In genomic region chr6:87733131-87733930, GRCm38 (mm10) we compare ENCODE assay signal across 8 mouse cellular contexts. TPM values are rescaled to one million over a fixed set of nuclear protein-coding genes. Genes with fewer than 3 reads are reported as not detected.
DNase-seq lines count a peak whose midpoint lies in the region; ATAC-seq and TF ChIP-seq lines count a peak whose summit lies in the region.

No protein-coding gene starts in this region.

- no peak for ATAC-seq in forebrain, embryonic 13.5 days
- ATAC-seq in hindbrain, embryonic 14.5 days (ENCODE audit: low FRiP score): no peak
- no peak for ATAC-seq in liver, embryonic 14.5 days (ENCODE audit: insufficient read depth)

- peak overlapping the region; percentile 86 for H3K4me2 ChIP-seq in forebrain, embryonic 13.5 days
- peak overlapping the region; percentile 83 for H3K4me2 ChIP-seq in hindbrain, embryonic 14.5 days (replicated peaks)
- H3K4me2 ChIP-seq in liver, embryonic 14.5 days (ENCODE audit: low read depth): peak overlapping the region; percentile 58

- no peaks in the 10 kb centered on the region for H3K36me3 ChIP-seq in forebrain, embryonic 13.5 days (ENCODE audit: poor library complexity, severe bottlenecking)
- H3K36me3 ChIP-seq in hindbrain, embryonic 14.5 days (replicated peaks; ENCODE audit: control insufficient read depth, insufficient read depth): no peaks in the 10 kb centered on the region
- no peaks in the 10 kb centered on the region for H3K36me3 ChIP-seq in liver, embryonic 14.5 days (replicated peaks; ENCODE audit: control insufficient read depth, insufficient read depth, low read depth)

- TF ChIP-seq EP300 in liver, embryonic 14.5 days (IDR thresholded peaks at IDR 0.05; ENCODE audit: low read depth): no peak

- H3K4me3 ChIP-seq in forebrain, embryonic 13.5 days: peak overlapping the region; percentile 55; the same call in 1 of the 2 replicates
- H3K4me3 ChIP-seq in hindbrain, embryonic 14.5 days (replicated peaks; ENCODE audit: low read length): peak overlapping the region; percentile 73
- H3K4me3 ChIP-seq in liver, embryonic 14.5 days (ENCODE audit: insufficient read depth in 1 of 2, low read depth in 2 of 2, low read length in 2 of 2): no peak overlapping the region

- H3K27me3 ChIP-seq in forebrain, embryonic 13.5 days: peaks cover 72% of the 10 kb centered on the region
- peaks cover 21% of the 10 kb centered on the region for H3K27me3 ChIP-seq in hindbrain, embryonic 14.5 days (ENCODE audit: control insufficient read depth, insufficient read depth, low read length)
- peaks cover 61% of the 10 kb centered on the region for H3K27me3 ChIP-seq in liver, embryonic 14.5 days (ENCODE audit: control insufficient read depth, insufficient read depth, low read length)

- no peak for TF ChIP-seq CTCF in liver, embryonic 14.5 days (IDR thresholded peaks at IDR 0.05; ENCODE audit: low read depth)

- H3K9ac ChIP-seq in forebrain, embryonic 13.5 days: no peak overlapping the region
- H3K9ac ChIP-seq in hindbrain, embryonic 14.5 days: peak overlapping the region; percentile 46
- H3K9ac ChIP-seq in liver, embryonic 14.5 days (replicated peaks): no peak overlapping the region

- no peak overlapping the region for H3K27ac ChIP-seq in forebrain, embryonic 13.5 days
- H3K27ac ChIP-seq in hindbrain, embryonic 14.5 days: no peak overlapping the region
- no peak overlapping the region for H3K27ac ChIP-seq in liver, embryonic 14.5 days

- DNase-seq in brain, adult 2 months (ENCODE audit: low read depth, low spot score): peak; percentile 57
- DNase-seq in hindbrain, embryonic 14.5 days (ENCODE audit: low spot score): peak; percentile 38
- no peak for DNase-seq in liver, embryonic 14.5 days (ENCODE audit: low read depth in 3 of 3, low spot score in 3 of 3)
- DNase-seq in skeletal muscle tissue, adult 2 months (ENCODE audit: low read depth, low spot score): peak; percentile 74
- DNase-seq in spleen, adult 18-20 months: no peak
- no peak for DNase-seq in embryo, embryonic 11 days
- DNase-seq in frontal cortex, postnatal 10 days (ENCODE audit: low spot score in 2 of 2): no peak

- WGBS in forebrain, embryonic 13.5 days: 20% methylated on average over 14 of the region's 14 CpGs
- 23% methylated on average over 14 of the region's 14 CpGs for WGBS in hindbrain, embryonic 14.5 days
- WGBS in liver, embryonic 14.5 days (ENCODE audit: insufficient replicate concordance): 41% methylated on average over 14 of the region's 14 CpGs

- peaks cover 37% of the 10 kb centered on the region for H3K4me1 ChIP-seq in forebrain, embryonic 13.5 days
- peaks cover 22% of the 10 kb centered on the region; the same call in 1 of the 2 replicates for H3K4me1 ChIP-seq in hindbrain, embryonic 14.5 days (replicated peaks; ENCODE audit: control insufficient read depth, insufficient read depth, low read length)
- peaks cover 3 to 10% of the 10 kb centered on the region in 2 experiments; a peak in 3 of 4 replicates for H3K4me1 ChIP-seq in liver, embryonic 14.5 days (replicated peaks; ENCODE audit: control insufficient read depth in 2 of 2, insufficient read depth in 2 of 2, low read length in 1 of 2)

- no peaks in the 10 kb centered on the region for H3K9me3 ChIP-seq in forebrain, embryonic 13.5 days (replicated peaks)
- no peaks in the 10 kb centered on the region for H3K9me3 ChIP-seq in hindbrain, embryonic 14.5 days (ENCODE audit: control insufficient read depth, low read length)
- H3K9me3 ChIP-seq in liver, embryonic 14.5 days (ENCODE audit: control insufficient read depth, low read length): no peaks in the 10 kb centered on the region

RNA-seq across cellular contexts. Expression of gene Efcc1, which starts 2.7 kb away (rescaled TPM):
- 0.96 and 1.1 TPM in 2 replicates for polyA plus RNA-seq in forebrain, embryonic 13.5 days (2015; fragmentation: Nextera tagmentation; extraction: Ambion mirVana)
- 6.1 and 8.0 TPM in 2 replicates for polyA plus RNA-seq in hindbrain, embryonic 14.5 days (2014; fragmentation: Nextera tagmentation; extraction: Ambion mirVana)
- polyA plus RNA-seq in liver, embryonic 14.5 days (2012; rRNA removed): 0.09 and 0.16 TPM in 2 replicates
- polyA plus RNA-seq in liver, embryonic 14.5 days (2014; fragmentation: Nextera tagmentation; extraction: Ambion mirVana): 0.17 and 0.27 TPM in 2 replicates

RNA-seq across cellular contexts. Expression of gene Gp9, which starts 44.5 kb away (rescaled TPM):
- 0.77 and 0.89 TPM in 2 replicates for polyA plus RNA-seq in forebrain, embryonic 13.5 days (2015; fragmentation: Nextera tagmentation; extraction: Ambion mirVana)
- polyA plus RNA-seq in hindbrain, embryonic 14.5 days (2014; fragmentation: Nextera tagmentation; extraction: Ambion mirVana): 0.56 and 0.83 TPM in 2 replicates
- 35.1 and 62.4 TPM in 2 replicates for polyA plus RNA-seq in liver, embryonic 14.5 days (2012; rRNA removed)
- polyA plus RNA-seq in liver, embryonic 14.5 days (2014; fragmentation: Nextera tagmentation; extraction: Ambion mirVana): 29.1 and 35.2 TPM in 2 replicates

Comparison
In these comparisons a context has a peak if more than half of its experiments do, and no peak if none do; other contexts are left out.
1. DNase-seq: peak in brain, adult 2 months (single experiment), hindbrain, embryonic 14.5 days (single experiment) and skeletal muscle tissue, adult 2 months (single experiment); none in liver, embryonic 14.5 days (0 of 3), spleen, adult 18-20 months (0 of 2), embryo, embryonic 11 days (single experiment) and frontal cortex, postnatal 10 days (0 of 2).
2. H3K4me3 ChIP-seq: peak in forebrain, embryonic 13.5 days (single experiment) and hindbrain, embryonic 14.5 days (single experiment); none in liver, embryonic 14.5 days (0 of 2).
3. RNA of gene Gp9, which starts 44.5 kb away (polyA plus RNA-seq): 29.1 to 62.4 TPM in liver, embryonic 14.5 days; 0.56 to 0.83 TPM in hindbrain, embryonic 14.5 days and 0.77 to 0.89 TPM in forebrain, embryonic 13.5 days; every median in the first group is over 10 times any median in the second.
4. Peak in every context shown above with its lines, with median percentiles within 50 percentile points of each other: H3K4me2 ChIP-seq.